Comparison of ENCODE assay signal across 8 mouse cellular contexts in genomic region chr5:21735100-21735499, GRCm38 (mm10). TPM values are rescaled to one million over a fixed set of nuclear protein-coding genes. Genes with fewer than 3 reads are reported as not detected.
A peak's percentile ranks its signal among the peaks of the same experiment; 100 is the strongest.
DNase-seq lines count a peak whose midpoint lies in the region; ATAC-seq and TF ChIP-seq lines count a peak whose summit lies in the region.

No protein-coding gene starts in this region.

- H3K36me3 ChIP-seq in forebrain, embryonic 13.5 days (ENCODE audit: poor library complexity, severe bottlenecking), result peaks cover 17% of the 10 kb centered on the region
- peaks cover 11% of the 10 kb centered on the region for H3K36me3 ChIP-seq in forebrain, postnatal 0 days (ENCODE audit: insufficient read depth)
- peaks cover 4% of the 10 kb centered on the region; the same call in 1 of the 2 replicates for H3K36me3 ChIP-seq in lung, embryonic 16.5 days (ENCODE audit: control insufficient read depth, insufficient read depth, low read length)
- H3K36me3 ChIP-seq in embryonic facial prominence, embryonic 15.5 days, result peaks cover 11% of the 10 kb centered on the region
- H3K36me3 ChIP-seq in liver, postnatal 0 days (replicated peaks; ENCODE audit: insufficient read depth, low read length), result peaks cover 8% of the 10 kb centered on the region; the same call in 1 of the 2 replicates

- peaks cover 50% of the 10 kb centered on the region for H3K4me1 ChIP-seq in forebrain, embryonic 13.5 days
- H3K4me1 ChIP-seq in forebrain, postnatal 0 days (ENCODE audit: insufficient read depth), result peaks cover 18% of the 10 kb centered on the region; the same call in 1 of the 2 replicates
- H3K4me1 ChIP-seq in lung, embryonic 16.5 days (replicated peaks; ENCODE audit: control insufficient read depth, insufficient read depth, low read length), result peaks cover 7% of the 10 kb centered on the region
- peaks cover 16% of the 10 kb centered on the region for H3K4me1 ChIP-seq in embryonic facial prominence, embryonic 15.5 days
- H3K4me1 ChIP-seq in liver, postnatal 0 days (ENCODE audit: insufficient read depth), result peaks cover 9% of the 10 kb centered on the region

- no peaks in the 10 kb centered on the region for H3K9me3 ChIP-seq in forebrain, embryonic 13.5 days (replicated peaks)
- no peaks in the 10 kb centered on the region for H3K9me3 ChIP-seq in forebrain, postnatal 0 days (ENCODE audit: low read length)
- H3K9me3 ChIP-seq in lung, embryonic 16.5 days (ENCODE audit: control insufficient read depth, low read length), result no peaks in the 10 kb centered on the region
- no peaks in the 10 kb centered on the region for H3K9me3 ChIP-seq in embryonic facial prominence, embryonic 15.5 days (replicated peaks)
- no peaks in the 10 kb centered on the region for H3K9me3 ChIP-seq in liver, postnatal 0 days (ENCODE audit: low read length)

- H3K4me3 ChIP-seq in forebrain, embryonic 13.5 days, result no peak overlapping the region
- H3K4me3 ChIP-seq in forebrain, postnatal 0 days (ENCODE audit: low read depth, low read length), result no peak overlapping the region
- peak overlapping the region; percentile 28 for H3K4me3 ChIP-seq in lung, embryonic 16.5 days (ENCODE audit: low read length)
- peak overlapping the region; percentile 18 for H3K4me3 ChIP-seq in embryonic facial prominence, embryonic 15.5 days (replicated peaks)
- H3K4me3 ChIP-seq in liver, postnatal 0 days (ENCODE audit: low read depth, low read length), result peak overlapping the region; percentile 42

- 0 out of 2 replicates have a peak overlapping the region, but pooled peaks have one; percentile 90 for H3K27ac ChIP-seq in forebrain, embryonic 13.5 days
- H3K27ac ChIP-seq in forebrain, postnatal 0 days (ENCODE audit: low read depth, low read length), result no peak overlapping the region
- no peak overlapping the region for H3K27ac ChIP-seq in lung, embryonic 16.5 days (ENCODE audit: low read length)
- no peak overlapping the region for H3K27ac ChIP-seq in embryonic facial prominence, embryonic 15.5 days (replicated peaks)
- no peak overlapping the region for H3K27ac ChIP-seq in liver, postnatal 0 days (ENCODE audit: low read depth)

- H3K9ac ChIP-seq in forebrain, embryonic 13.5 days, result no peak overlapping the region
- no peak overlapping the region for H3K9ac ChIP-seq in forebrain, postnatal 0 days
- H3K9ac ChIP-seq in lung, embryonic 16.5 days (ENCODE audit: low read length), result peak overlapping the region; percentile 32; the same call in 1 of the 2 replicates
- H3K9ac ChIP-seq in embryonic facial prominence, embryonic 15.5 days, result no peak overlapping the region
- H3K9ac ChIP-seq in liver, postnatal 0 days (replicated peaks), result no peak overlapping the region

- no peak for TF ChIP-seq EP300 in liver, postnatal 0 days (IDR thresholded peaks at IDR 0.05; ENCODE audit: low read depth)

- TF ChIP-seq CTCF in forebrain, postnatal 0 days (IDR thresholded peaks at IDR 0.05; ENCODE audit: low read depth), result no peak
- TF ChIP-seq CTCF in liver, postnatal 0 days (IDR thresholded peaks at IDR 0.05; ENCODE audit: low read depth), result no peak

- no peak for ATAC-seq in forebrain, embryonic 13.5 days
- no peak for ATAC-seq in forebrain, postnatal 0 days
- ATAC-seq in lung, embryonic 16.5 days (ENCODE audit: low read depth), result no peak
- no peak for ATAC-seq in embryonic facial prominence, embryonic 15.5 days (ENCODE audit: insufficient number of reproducible peaks, low FRiP score, low TSS enrichment, low read depth)
- no peak for ATAC-seq in liver, postnatal 0 days

- H3K27me3 ChIP-seq in forebrain, embryonic 13.5 days, result no peaks in the 10 kb centered on the region
- no peaks in the 10 kb centered on the region for H3K27me3 ChIP-seq in forebrain, postnatal 0 days (ENCODE audit: insufficient read depth, low read length)
- no peaks in the 10 kb centered on the region for H3K27me3 ChIP-seq in lung, embryonic 16.5 days (ENCODE audit: control insufficient read depth, insufficient read depth, low read depth, low read length)
- no peaks in the 10 kb centered on the region for H3K27me3 ChIP-seq in embryonic facial prominence, embryonic 15.5 days
- no peaks in the 10 kb centered on the region for H3K27me3 ChIP-seq in liver, postnatal 0 days (ENCODE audit: insufficient read depth, low read length)

- peak overlapping the region; percentile 21; the same call in 1 of the 2 replicates for H3K4me2 ChIP-seq in forebrain, embryonic 13.5 days
- no peak overlapping the region for H3K4me2 ChIP-seq in forebrain, postnatal 0 days (ENCODE audit: low read depth)
- peak overlapping the region; percentile 36 for H3K4me2 ChIP-seq in lung, embryonic 16.5 days (ENCODE audit: low read depth, low read length)
- peak overlapping the region; percentile 11; the same call in 1 of the 2 replicates for H3K4me2 ChIP-seq in embryonic facial prominence, embryonic 15.5 days (replicated peaks)
- peak overlapping the region; percentile 56 for H3K4me2 ChIP-seq in liver, postnatal 0 days (ENCODE audit: low read depth, low read length)

- 79% methylated on average over 20 of the region's 20 CpGs for WGBS in forebrain, embryonic 13.5 days
- WGBS in forebrain, postnatal 0 days, result 87% methylated on average over 20 of the region's 20 CpGs
- WGBS in lung, embryonic 16.5 days, result 72% methylated on average over 20 of the region's 20 CpGs
- WGBS in embryonic facial prominence, embryonic 15.5 days, result 75% methylated on average over 20 of the region's 20 CpGs
- WGBS in liver, postnatal 0 days (ENCODE audit: insufficient replicate concordance), result 76% methylated on average over 20 of the region's 20 CpGs

- no peak for DNase-seq in forebrain, postnatal 0 days
- no peak for DNase-seq in lung, postnatal 36 days
- DNase-seq in liver, postnatal 0 days, result no peak
- DNase-seq in T-cell, adult 2 months (ENCODE audit: low spot score), result no peak
- DNase-seq in frontal cortex, postnatal 10 days (ENCODE audit: low spot score in 2 of 2), result no peak

RNA-seq across cellular contexts. Expression of gene Pmpcb, which starts 1.8 kb away (rescaled TPM):
- polyA plus RNA-seq in forebrain, embryonic 13.5 days (2015; fragmentation: Nextera tagmentation; extraction: Ambion mirVana), result 96.4 and 99.8 TPM in 2 replicates
- total RNA-seq in forebrain, postnatal 0 days (2014; rRNA removed), result 94.9 and 102 TPM in 2 replicates
- polyA plus RNA-seq in forebrain, postnatal 0 days (2015; fragmentation: Nextera tagmentation; extraction: Ambion mirVana), result 64.7 and 68.6 TPM in 2 replicates
- polyA plus RNA-seq in lung, embryonic 16.5 days (2015; fragmentation: Nextera tagmentation; extraction: Ambion mirVana), result 74.2 and 76.1 TPM in 2 replicates
- polyA plus RNA-seq in embryonic facial prominence, embryonic 15.5 days (2015; fragmentation: Nextera tagmentation; extraction: Ambion mirVana), result 72.2 and 74.6 TPM in 2 replicates
- 43.6 and 45.9 TPM in 2 replicates for polyA plus RNA-seq in liver, postnatal 0 days (2015; fragmentation: Nextera tagmentation; extraction: Ambion mirVana)

RNA-seq across cellular contexts. Expression of gene Napepld, which starts 33.9 kb away (rescaled TPM):
- polyA plus RNA-seq in forebrain, embryonic 13.5 days (2015; fragmentation: Nextera tagmentation; extraction: Ambion mirVana), result 7.1 and 7.3 TPM in 2 replicates
- 2.7 and 3.7 TPM in 2 replicates for total RNA-seq in forebrain, postnatal 0 days (2014; rRNA removed)
- 1.1 TPM in 2 replicates for polyA plus RNA-seq in forebrain, postnatal 0 days (2015; fragmentation: Nextera tagmentation; extraction: Ambion mirVana)
- polyA plus RNA-seq in lung, embryonic 16.5 days (2015; fragmentation: Nextera tagmentation; extraction: Ambion mirVana), result 4.7 and 5.5 TPM in 2 replicates
- 2.2 and 2.8 TPM in 2 replicates for polyA plus RNA-seq in embryonic facial prominence, embryonic 15.5 days (2015; fragmentation: Nextera tagmentation; extraction: Ambion mirVana)
- polyA plus RNA-seq in liver, postnatal 0 days (2015; fragmentation: Nextera tagmentation; extraction: Ambion mirVana), result 0.53 and 0.70 TPM in 2 replicates

RNA-seq across cellular contexts. Expression of gene Dnajc2, which starts 50.0 kb away (rescaled TPM):
- polyA plus RNA-seq in forebrain, embryonic 13.5 days (2015; fragmentation: Nextera tagmentation; extraction: Ambion mirVana), result 83.5 and 86.9 TPM in 2 replicates
- total RNA-seq in forebrain, postnatal 0 days (2014; rRNA removed), result 42.7 and 48.4 TPM in 2 replicates
- polyA plus RNA-seq in forebrain, postnatal 0 days (2015; fragmentation: Nextera tagmentation; extraction: Ambion mirVana), result 70.2 and 73.1 TPM in 2 replicates
- 50.0 and 55.1 TPM in 2 replicates for polyA plus RNA-seq in lung, embryonic 16.5 days (2015; fragmentation: Nextera tagmentation; extraction: Ambion mirVana)
- polyA plus RNA-seq in embryonic facial prominence, embryonic 15.5 days (2015; fragmentation: Nextera tagmentation; extraction: Ambion mirVana), result 51.8 and 55.3 TPM in 2 replicates
- 25.0 and 27.1 TPM in 2 replicates for polyA plus RNA-seq in liver, postnatal 0 days (2015; fragmentation: Nextera tagmentation; extraction: Ambion mirVana)

RNA-seq across cellular contexts. Expression of gene Psmc2, which starts 50.0 kb away (rescaled TPM):
- polyA plus RNA-seq in forebrain, embryonic 13.5 days (2015; fragmentation: Nextera tagmentation; extraction: Ambion mirVana), result 214 and 219 TPM in 2 replicates
- 48.8 and 52.7 TPM in 2 replicates for total RNA-seq in forebrain, postnatal 0 days (2014; rRNA removed)
- 182 and 195 TPM in 2 replicates for polyA plus RNA-seq in forebrain, postnatal 0 days (2015; fragmentation: Nextera tagmentation; extraction: Ambion mirVana)
- 163 and 169 TPM in 2 replicates for polyA plus RNA-seq in lung, embryonic 16.5 days (2015; fragmentation: Nextera tagmentation; extraction: Ambion mirVana)
- polyA plus RNA-seq in embryonic facial prominence, embryonic 15.5 days (2015; fragmentation: Nextera tagmentation; extraction: Ambion mirVana), result 166 and 171 TPM in 2 replicates
- 76.7 and 82.0 TPM in 2 replicates for polyA plus RNA-seq in liver, postnatal 0 days (2015; fragmentation: Nextera tagmentation; extraction: Ambion mirVana)

Comparison
In these comparisons a context has a peak if more than half of its experiments do, and no peak if none do; other contexts are left out.
1. H3K4me3 ChIP-seq: peak in lung, embryonic 16.5 days (single experiment), embryonic facial prominence, embryonic 15.5 days (single experiment) and liver, postnatal 0 days (single experiment); none in forebrain, embryonic 13.5 days (single experiment) and forebrain, postnatal 0 days (single experiment).